Mouse (Mus musculus) 416B (cell line): ENCODE measurements around the gene Scgb1b7.
"Not testable (repeated sequence)": the region's sequence is repeated elsewhere in the genome, so short reads cannot be mapped to it uniquely, and the experiment has no call there.

Experiments
- DNase-seq: peaks from one replicate; pipeline ENCODE4 v3.0.0; 2011; ENCODE audit warnings: low read depth

The Scgb1b7 gene

GRCm38 (mm10) chr7:31712365-31712764 is at the start of gene Scgb1b7:
Gene Scgb1b7, plus strand, starts transcription at chr7:31712665.
- not testable (repeated sequence) for DNase-seq

GRCm38 (mm10) chr7:31705657-31706056 is 6.8 kb upstream of the Scgb1b7 start, which contains the start of gene Scgb2b7:
Gene Scgb2b7, minus strand, starts transcription at chr7:31705757.
- DNase-seq, result not testable (repeated sequence)
